Mouse (Mus musculus): Measurements from ENCODE around the gene Pbx4. TPM values are rescaled to one million over a fixed set of nuclear protein-coding genes. Genes with fewer than 3 reads are reported as not detected.

The Pbx4 gene
- polyA plus RNA-seq, 1 experiment: 1.7 TPM

DNA sequence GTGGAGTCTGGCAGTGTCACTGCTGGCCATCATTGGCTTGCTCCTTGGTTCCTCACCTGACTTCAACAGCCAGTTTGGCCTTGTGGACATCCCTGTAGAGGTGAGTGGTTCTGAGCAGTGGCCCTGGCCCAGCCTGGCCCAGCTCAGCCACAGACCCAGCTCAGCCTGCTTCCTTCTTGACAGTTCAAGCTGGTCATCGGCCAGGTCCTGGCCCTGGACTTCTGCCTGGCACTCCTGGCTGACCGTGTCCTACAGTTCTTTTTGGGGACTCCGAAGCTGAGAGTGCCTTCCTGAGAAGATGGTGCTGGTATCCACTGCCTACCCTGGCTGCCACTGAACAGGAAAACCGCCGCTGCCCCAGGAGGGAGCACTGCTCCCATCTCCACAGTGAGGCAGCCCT, 25.1 kb upstream of the Pbx4 start:
- no peak overlapping the region for H3K4me3 ChIP-seq
- TF ChIP-seq TCF12 (IDR thresholded peaks at IDR 0.05; ENCODE audit: insufficient read depth, poor library complexity, severe bottlenecking): no peak
- TF ChIP-seq MYOD1 (IDR thresholded peaks at IDR 0.05; ENCODE audit: control insufficient read depth in 1 of 3, insufficient read length in 2 of 3, low read depth in 2 of 3): no peak
- no peak for TF ChIP-seq REST (IDR thresholded peaks at IDR 0.05; ENCODE audit: insufficient read depth, insufficient read length)
- no peak for TF ChIP-seq MAX (IDR thresholded peaks at IDR 0.05; ENCODE audit: low read depth)
- no peak for TF ChIP-seq POLR2A (IDR thresholded peaks at IDR 0.05; ENCODE audit: insufficient read length, low read depth)
- TF ChIP-seq CEBPB (IDR thresholded peaks at IDR 0.05; ENCODE audit: insufficient read depth, poor library complexity, severe bottlenecking): no peak
- H3K4me2 ChIP-seq (ENCODE audit: low read depth): no peak overlapping the region
- H3K79me2 ChIP-seq (ENCODE audit: control insufficient read depth, insufficient read depth): no peaks in the 10 kb centered on the region
- H3K36me3 ChIP-seq (ENCODE audit: control insufficient read depth, insufficient read depth): no peaks in the 10 kb centered on the region
- no peak overlapping the region for H3ac ChIP-seq (ENCODE audit: control insufficient read depth, insufficient read length)
- no peaks in the 10 kb centered on the region for H3K27me3 ChIP-seq (ENCODE audit: control insufficient read depth, insufficient read depth, insufficient read length)

DNA sequence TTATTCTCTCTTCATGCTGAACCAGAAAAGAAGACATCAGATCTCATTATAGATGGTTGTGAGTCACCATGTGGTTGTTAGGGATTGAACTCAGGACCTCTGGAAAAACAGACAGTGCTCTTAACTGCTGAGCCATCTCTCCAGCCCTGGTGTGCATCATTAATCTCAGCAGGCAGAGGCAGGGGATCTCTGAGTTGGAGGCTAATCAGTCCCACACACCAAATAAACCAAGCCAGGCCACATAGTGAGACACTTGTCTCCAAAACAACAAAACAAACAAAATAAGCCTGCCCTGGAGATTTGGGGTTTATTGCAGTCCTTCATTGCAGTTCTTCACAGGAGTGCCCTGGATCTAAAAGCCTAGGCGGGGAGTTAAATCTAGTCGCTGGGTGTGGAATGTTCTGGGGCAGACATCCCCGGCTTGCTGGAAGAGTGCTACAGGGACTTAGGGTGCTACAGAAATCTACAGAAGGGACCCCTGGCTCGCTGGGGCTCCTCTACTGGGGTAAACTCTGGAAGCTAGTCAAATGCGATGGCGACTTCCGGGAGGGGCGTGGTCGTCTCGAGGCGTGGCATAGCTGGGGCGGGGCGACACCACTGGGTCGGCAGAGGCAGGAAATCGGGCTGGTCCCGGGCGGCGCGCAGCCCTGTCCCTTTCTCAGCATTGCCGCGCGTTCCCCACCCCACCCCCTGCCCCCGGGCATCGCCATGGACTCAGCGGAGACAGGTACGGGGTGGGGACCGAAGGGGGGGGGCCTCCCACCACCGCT, 24.0 kb upstream of the Pbx4 start, which contains the start of gene Gmip:
TSS of gene Gmip (plus strand) at position 586 of the 770 bp plus-strand sequence.
- no peak for TF ChIP-seq TCF12 (IDR thresholded peaks at IDR 0.05; ENCODE audit: insufficient read depth, poor library complexity, severe bottlenecking)
- no peak for TF ChIP-seq MYOD1 (IDR thresholded peaks at IDR 0.05; ENCODE audit: control insufficient read depth in 1 of 3, insufficient read length in 2 of 3, low read depth in 2 of 3)
- TF ChIP-seq E2F4 (IDR thresholded peaks at IDR 0.05; ENCODE audit: insufficient read depth): no peak
- TF ChIP-seq REST (IDR thresholded peaks at IDR 0.05; ENCODE audit: insufficient read depth, insufficient read length): no peak
- TF ChIP-seq USF1 (IDR thresholded peaks at IDR 0.05; ENCODE audit: low read depth): no peak
- TF ChIP-seq MYOG (IDR thresholded peaks at IDR 0.05; ENCODE audit: control insufficient read depth in 1 of 3, insufficient read depth in 1 of 3, insufficient read length in 2 of 3, low read depth in 2 of 3): no peak
- peak; percentile 97 for TF ChIP-seq POLR2AphosphoS2 (IDR thresholded peaks at IDR 0.05; ENCODE audit: insufficient read length, low read depth)
- TF ChIP-seq POLR2A (IDR thresholded peaks at IDR 0.05; ENCODE audit: insufficient read length, low read depth): peak; percentile 78
- TF ChIP-seq CEBPB (IDR thresholded peaks at IDR 0.05; ENCODE audit: insufficient read depth, poor library complexity, severe bottlenecking): no peak
- TF ChIP-seq SRF (IDR thresholded peaks at IDR 0.05; ENCODE audit: control insufficient read depth, insufficient read length, low read depth): no peak
- no peak for TF ChIP-seq MAX (IDR thresholded peaks at IDR 0.05; ENCODE audit: low read depth)
- TF ChIP-seq TCF3 (IDR thresholded peaks at IDR 0.05; ENCODE audit: insufficient read length, low read depth): no peak
- peak within 1 kb of the TSS; percentile 33 for H3K4me3 ChIP-seq
- H3K4me2 ChIP-seq (ENCODE audit: low read depth): peak within 1 kb of the TSS; percentile 99
- H3K79me2 ChIP-seq (ENCODE audit: control insufficient read depth, insufficient read depth): no peaks in the 10 kb centered on the region
- H3K27me3 ChIP-seq (ENCODE audit: control insufficient read depth, insufficient read depth, insufficient read length): no peaks in the 10 kb centered on the region
- H3K36me3 ChIP-seq (ENCODE audit: control insufficient read depth, insufficient read depth): no peaks in the 10 kb centered on the region
- no peak within 1 kb of the TSS for H3ac ChIP-seq (ENCODE audit: control insufficient read depth, insufficient read length)

DNA sequence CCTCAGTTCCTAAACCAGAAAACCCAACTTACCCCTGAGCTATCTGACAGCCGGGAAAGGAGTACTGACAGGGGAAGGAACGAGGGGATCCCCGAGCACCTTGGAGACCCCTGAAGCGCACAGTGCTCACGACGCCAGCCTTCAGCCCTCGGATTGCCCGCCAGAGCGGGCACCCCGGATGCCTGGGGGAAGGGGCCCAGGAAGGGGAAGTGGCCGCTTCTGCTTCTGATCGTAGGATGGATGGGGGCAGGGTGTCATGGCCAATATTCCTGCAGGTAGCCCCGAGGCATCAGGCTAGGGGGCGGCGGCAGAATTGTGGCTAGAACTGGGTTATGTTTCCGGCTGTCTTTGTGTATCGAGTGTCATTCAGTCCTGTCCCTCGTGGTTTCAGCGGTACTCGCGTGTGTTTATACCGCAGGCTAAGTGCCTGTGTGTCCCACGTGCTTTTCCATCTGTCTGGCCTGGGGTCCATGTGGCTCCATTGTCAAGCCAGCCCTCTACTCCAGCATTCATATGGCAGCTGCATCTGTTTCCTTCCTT, 23.4 kb upstream of the Pbx4 start:
- Histone ChIP-seq H3K4me3 (peak overlapping the region; percentile 33), H3K36me3 (ENCODE audit: control insufficient read depth, insufficient read depth) (no peaks in the 10 kb centered on the region), H3K27me3 (ENCODE audit: control insufficient read depth, insufficient read depth, insufficient read length) (no peaks in the 10 kb centered on the region), H3K79me2 (ENCODE audit: control insufficient read depth, insufficient read depth) (no peaks in the 10 kb centered on the region), H3K4me2 (ENCODE audit: low read depth) (peak overlapping the region; percentile 99), H3ac (ENCODE audit: control insufficient read depth, insufficient read length) (no peak overlapping the region)
- TF ChIP-seq MYOG (IDR thresholded peaks at IDR 0.05; ENCODE audit: control insufficient read depth in 1 of 3, insufficient read depth in 1 of 3, insufficient read length in 2 of 3, low read depth in 2 of 3): peak in 1 of 3 experiments; percentile 45
- peak in 2 of 3 experiments; percentile 31 to 48 for TF ChIP-seq MYOD1 (IDR thresholded peaks at IDR 0.05; ENCODE audit: control insufficient read depth in 1 of 3, insufficient read length in 2 of 3, low read depth in 2 of 3)
- no peak for TF ChIP-seq TCF12 (IDR thresholded peaks at IDR 0.05; ENCODE audit: insufficient read depth, poor library complexity, severe bottlenecking)
- no peak for TF ChIP-seq SRF (IDR thresholded peaks at IDR 0.05; ENCODE audit: control insufficient read depth, insufficient read length, low read depth)
- TF ChIP-seq E2F4 (IDR thresholded peaks at IDR 0.05; ENCODE audit: insufficient read depth): no peak
- no peak for TF ChIP-seq MAX (IDR thresholded peaks at IDR 0.05; ENCODE audit: low read depth)
- no peak for TF ChIP-seq POLR2AphosphoS2 (IDR thresholded peaks at IDR 0.05; ENCODE audit: insufficient read length, low read depth)
- no peak for TF ChIP-seq REST (IDR thresholded peaks at IDR 0.05; ENCODE audit: insufficient read depth, insufficient read length)
- no peak for TF ChIP-seq CEBPB (IDR thresholded peaks at IDR 0.05; ENCODE audit: insufficient read depth, poor library complexity, severe bottlenecking)
- no peak for TF ChIP-seq USF1 (IDR thresholded peaks at IDR 0.05; ENCODE audit: low read depth)
- no peak for TF ChIP-seq POLR2A (IDR thresholded peaks at IDR 0.05; ENCODE audit: insufficient read length, low read depth)
- TF ChIP-seq TCF3 (IDR thresholded peaks at IDR 0.05; ENCODE audit: insufficient read length, low read depth): no peak

GRCm38 (mm10) chr8:69809820-69810219, 22.5 kb upstream of the Pbx4 start:
- Histone ChIP-seq H3K36me3 (ENCODE audit: control insufficient read depth, insufficient read depth) (no peaks in the 10 kb centered on the region), H3K79me2 (ENCODE audit: control insufficient read depth, insufficient read depth) (no peaks in the 10 kb centered on the region), H3K27me3 (ENCODE audit: control insufficient read depth, insufficient read depth, insufficient read length) (no peaks in the 10 kb centered on the region), H3ac (ENCODE audit: control insufficient read depth, insufficient read length) (no peak overlapping the region), H3K4me2 (ENCODE audit: low read depth) (no peak overlapping the region), H3K4me3 (peak overlapping the region; percentile 33)
- TF ChIP-seq REST (IDR thresholded peaks at IDR 0.05; ENCODE audit: insufficient read depth, insufficient read length): no peak
- no peak for TF ChIP-seq POLR2A (IDR thresholded peaks at IDR 0.05; ENCODE audit: insufficient read length, low read depth)
- TF ChIP-seq TCF12 (IDR thresholded peaks at IDR 0.05; ENCODE audit: insufficient read depth, poor library complexity, severe bottlenecking): no peak
- no peak for TF ChIP-seq POLR2AphosphoS2 (IDR thresholded peaks at IDR 0.05; ENCODE audit: insufficient read length, low read depth)
- TF ChIP-seq E2F4 (IDR thresholded peaks at IDR 0.05; ENCODE audit: insufficient read depth): no peak
- TF ChIP-seq SRF (IDR thresholded peaks at IDR 0.05; ENCODE audit: control insufficient read depth, insufficient read length, low read depth): no peak
- no peak for TF ChIP-seq MYOD1 (IDR thresholded peaks at IDR 0.05; ENCODE audit: control insufficient read depth in 1 of 3, insufficient read length in 2 of 3, low read depth in 2 of 3)
- TF ChIP-seq MYOG (IDR thresholded peaks at IDR 0.05; ENCODE audit: control insufficient read depth in 1 of 3, insufficient read depth in 1 of 3, insufficient read length in 2 of 3, low read depth in 2 of 3): no peak
- TF ChIP-seq TCF3 (IDR thresholded peaks at IDR 0.05; ENCODE audit: insufficient read length, low read depth): no peak
- no peak for TF ChIP-seq USF1 (IDR thresholded peaks at IDR 0.05; ENCODE audit: low read depth)
- no peak for TF ChIP-seq MAX (IDR thresholded peaks at IDR 0.05; ENCODE audit: low read depth)
- no peak for TF ChIP-seq CEBPB (IDR thresholded peaks at IDR 0.05; ENCODE audit: insufficient read depth, poor library complexity, severe bottlenecking)

All from myocyte (in vitro differentiated cells).